Mouse (Mus musculus) liver, postnatal 0 days (tissue): ENCODE measurements around the gene Sox5.

ENCODE experiments used
- CTCF ChIP-seq: sonication (generic); IDR thresholded peaks from 2 replicates; pipeline ENCODE4 v1.5.1; 2016; ENCODE audit warnings: antibody characterized with exemption, low read depth
- EP300 ChIP-seq: IDR thresholded peaks from 2 replicates; pipeline ENCODE4 v1.6.1; 2016; ENCODE audit warnings: antibody characterized with exemption, low read depth, mild to moderate bottlenecking

GRCm38 (mm10) chr6:144251222-144252170 is 530.3 kb downstream of the Sox5 start:
- TF ChIP-seq CTCF, result no peak
- TF ChIP-seq EP300, result no peak
